Mouse (Mus musculus): ENCODE data around the gene 2310034G01Rik. TPM values are rescaled to one million over a fixed set of nuclear protein-coding genes. Genes with fewer than 3 reads are reported as not detected.

2310034G01Rik gene
- polyA plus RNA-seq (2014; fragmentation: Nextera tagmentation; extraction: Ambion mirVana), result 1.7 TPM in 2 replicates

DNA sequence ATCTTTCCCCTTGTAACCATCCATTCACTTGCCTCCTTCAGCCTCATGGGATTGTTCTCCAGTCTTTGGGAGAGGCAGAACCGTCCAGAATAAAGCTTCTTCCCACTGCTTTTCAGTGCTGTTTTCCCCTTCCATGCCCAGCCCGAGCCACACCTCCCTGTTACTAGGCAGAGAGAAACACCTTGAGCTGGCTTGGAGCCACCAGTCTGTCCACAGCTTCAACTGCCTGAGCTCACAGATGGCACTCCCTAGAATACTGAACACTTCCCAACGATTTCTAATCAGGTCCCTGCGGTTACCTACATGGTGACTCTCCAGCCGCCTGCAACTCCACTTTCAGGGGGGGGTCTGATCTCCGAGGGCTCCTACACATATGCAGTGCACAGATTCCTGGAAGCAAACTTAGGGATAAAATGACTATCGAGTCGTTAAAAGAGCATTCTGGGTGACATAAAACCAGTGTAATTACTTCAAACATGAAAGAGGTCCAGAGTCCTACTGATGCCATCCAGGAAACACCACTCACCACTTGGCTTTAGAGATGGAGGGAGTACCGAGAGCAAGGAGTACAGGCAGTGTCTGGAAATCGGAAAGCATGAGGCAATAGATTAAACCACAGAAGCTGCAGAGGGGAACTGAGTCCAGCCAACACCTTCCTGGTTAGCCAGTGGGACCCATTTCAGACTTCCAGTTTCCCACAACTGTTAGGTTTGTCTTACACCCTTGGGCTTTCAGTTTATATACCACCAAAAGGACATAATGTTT lies at the start of gene 2310034G01Rik:
Gene 2310034G01Rik (minus strand): TSS at position 135 of the 765 bp plus-strand sequence.
- peak within 1 kb of the TSS; percentile 67 for H3K9ac ChIP-seq (ENCODE audit: low read depth, low read length)
- no peak for ATAC-seq (ENCODE audit: low FRiP score)
- no peaks in the 10 kb centered on the region for H3K36me3 ChIP-seq (ENCODE audit: control insufficient read depth, insufficient read depth, low read length)
- H3K9me3 ChIP-seq (ENCODE audit: control insufficient read depth, low read length), result no peaks in the 10 kb centered on the region
- no peaks in the 10 kb centered on the region for H3K4me1 ChIP-seq (replicated peaks; ENCODE audit: control insufficient read depth, insufficient read depth, low read length)
- H3K27me3 ChIP-seq (ENCODE audit: control insufficient read depth, insufficient read depth, low read length), result peaks cover 12% of the 10 kb centered on the region
- H3K4me2 ChIP-seq (replicated peaks; ENCODE audit: low read depth, low read length), result peak within 1 kb of the TSS; percentile 96
- H3K27ac ChIP-seq (ENCODE audit: low read depth, low read length), result peak within 1 kb of the TSS; percentile 72
- DNase-seq (ENCODE audit: low spot score), result no peak
- WGBS, result 73% methylated on average over 10 of the region's 10 CpGs
- peak within 1 kb of the TSS; percentile 50 for H3K4me3 ChIP-seq (ENCODE audit: low read depth, low read length)

- no peak overlapping the region for H3K9ac ChIP-seq (ENCODE audit: low read depth, low read length)
- H3K27ac ChIP-seq (ENCODE audit: low read depth, low read length), result no peak overlapping the region
- no peak overlapping the region for H3K4me2 ChIP-seq (replicated peaks; ENCODE audit: low read depth, low read length)
- H3K27me3 ChIP-seq (ENCODE audit: control insufficient read depth, insufficient read depth, low read length), result no peaks in the 10 kb centered on the region
- ATAC-seq (ENCODE audit: low FRiP score) (no peak), DNase-seq (ENCODE audit: low spot score) (no peak)
- no peak overlapping the region for H3K4me3 ChIP-seq (ENCODE audit: low read depth, low read length)
- 87% methylated on average over 7 of the region's 7 CpGs for WGBS
- H3K9me3 ChIP-seq (ENCODE audit: control insufficient read depth, low read length), result no peaks in the 10 kb centered on the region
- H3K4me1 ChIP-seq (replicated peaks; ENCODE audit: control insufficient read depth, insufficient read depth, low read length), result peaks cover 10% of the 10 kb centered on the region
- peaks cover 6% of the 10 kb centered on the region; the same call in 1 of the 2 replicates for H3K36me3 ChIP-seq (ENCODE audit: control insufficient read depth, insufficient read depth, low read length)
Observed at GRCm38 (mm10) chr19:46399886-46400285, 49.8 kb upstream of the 2310034G01Rik start.

DNA sequence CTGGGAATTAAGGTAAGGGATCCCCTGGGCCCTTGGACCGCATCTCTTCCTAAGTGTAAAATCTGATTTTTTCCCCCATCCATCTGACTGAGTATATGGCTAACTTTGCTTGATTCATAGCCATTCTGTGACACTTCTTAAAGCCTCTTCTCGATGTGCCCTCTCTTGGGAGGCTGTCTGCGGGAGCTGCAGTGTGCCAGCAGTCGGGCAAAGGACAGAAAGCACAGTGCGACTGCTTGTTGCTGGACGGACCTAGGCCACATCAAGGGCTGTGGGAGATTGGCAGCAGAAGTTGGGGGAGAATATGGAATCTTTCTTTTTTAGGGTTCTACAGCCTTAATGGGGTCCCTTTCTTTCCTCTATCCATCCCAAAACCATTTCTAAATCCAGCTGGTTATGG lies 49.3 kb upstream of the 2310034G01Rik start:
- no peak for DNase-seq (ENCODE audit: low spot score)
- 87% methylated on average over 6 of the region's 6 CpGs for WGBS
- Histone ChIP-seq H3K9ac (ENCODE audit: low read depth, low read length) (no peak overlapping the region), H3K9me3 (ENCODE audit: control insufficient read depth, low read length) (no peaks in the 10 kb centered on the region), H3K4me2 (replicated peaks; ENCODE audit: low read depth, low read length) (no peak overlapping the region), H3K4me3 (ENCODE audit: low read depth, low read length) (no peak overlapping the region), H3K4me1 (replicated peaks; ENCODE audit: control insufficient read depth, insufficient read depth, low read length) (peaks cover 11% of the 10 kb centered on the region), H3K27ac (ENCODE audit: low read depth, low read length) (no peak overlapping the region), H3K36me3 (ENCODE audit: control insufficient read depth, insufficient read depth, low read length) (peaks cover 4% of the 10 kb centered on the region; the same call in 1 of the 2 replicates), H3K27me3 (ENCODE audit: control insufficient read depth, insufficient read depth, low read length) (no peaks in the 10 kb centered on the region)
- ATAC-seq (ENCODE audit: low FRiP score), result no peak

GRCm38 (mm10) chr19:46398401-46398800 lies 48.3 kb upstream of the 2310034G01Rik start:
- peak overlapping the region; percentile 80; the same call in 1 of the 2 replicates for H3K9ac ChIP-seq (ENCODE audit: low read depth, low read length)
- WGBS, result 43% methylated on average over 3 of the region's 3 CpGs
- H3K27ac ChIP-seq (ENCODE audit: low read depth, low read length), result no peak overlapping the region
- H3K4me2 ChIP-seq (replicated peaks; ENCODE audit: low read depth, low read length), result peak overlapping the region; percentile 79
- ATAC-seq (ENCODE audit: low FRiP score) (no peak), DNase-seq (ENCODE audit: low spot score) (no peak)
- no peaks in the 10 kb centered on the region for H3K27me3 ChIP-seq (ENCODE audit: control insufficient read depth, insufficient read depth, low read length)
- H3K4me3 ChIP-seq (ENCODE audit: low read depth, low read length), result peak overlapping the region; percentile 81
- H3K9me3 ChIP-seq (ENCODE audit: control insufficient read depth, low read length), result no peaks in the 10 kb centered on the region
- H3K36me3 ChIP-seq (ENCODE audit: control insufficient read depth, insufficient read depth, low read length), result 0 out of 2 replicates have a peak, but pooled peaks cover 3% of the 10 kb centered on the region
- peaks cover 16% of the 10 kb centered on the region for H3K4me1 ChIP-seq (replicated peaks; ENCODE audit: control insufficient read depth, insufficient read depth, low read length)

- Histone ChIP-seq H3K36me3 (ENCODE audit: control insufficient read depth, insufficient read depth, low read length) (0 out of 2 replicates have a peak, but pooled peaks cover 3% of the 10 kb centered on the region), H3K27ac (ENCODE audit: low read depth, low read length) (peak overlapping the region; percentile 83), H3K4me1 (replicated peaks; ENCODE audit: control insufficient read depth, insufficient read depth, low read length) (peaks cover 16% of the 10 kb centered on the region), H3K9me3 (ENCODE audit: control insufficient read depth, low read length) (no peaks in the 10 kb centered on the region), H3K9ac (ENCODE audit: low read depth, low read length) (peak overlapping the region; percentile 80), H3K4me2 (replicated peaks; ENCODE audit: low read depth, low read length) (peak overlapping the region; percentile 79), H3K27me3 (ENCODE audit: control insufficient read depth, insufficient read depth, low read length) (no peaks in the 10 kb centered on the region), H3K4me3 (ENCODE audit: low read depth, low read length) (peak overlapping the region; percentile 81)
- WGBS, result 3% methylated on average over 19 of the region's 19 CpGs
- DNase-seq (ENCODE audit: low spot score), result no peak
- ATAC-seq (ENCODE audit: low FRiP score), result no peak
Observed at GRCm38 (mm10) chr19:46397436-46398001, 47.4 kb upstream of the 2310034G01Rik start.

GRCm38 (mm10) chr19:46396686-46397435 lies 46.8 kb upstream of the 2310034G01Rik start, which contains the start of gene Sufu:
Gene Sufu (plus strand): TSS chr19:46396896.
- Histone ChIP-seq H3K27me3 (ENCODE audit: control insufficient read depth, insufficient read depth, low read length) (no peaks in the 10 kb centered on the region), H3K9me3 (ENCODE audit: control insufficient read depth, low read length) (no peaks in the 10 kb centered on the region), H3K4me2 (replicated peaks; ENCODE audit: low read depth, low read length) (peak within 1 kb of the TSS; percentile 79), H3K4me3 (ENCODE audit: low read depth, low read length) (peak within 1 kb of the TSS; percentile 81), H3K27ac (ENCODE audit: low read depth, low read length) (peak within 1 kb of the TSS; percentile 83), H3K9ac (ENCODE audit: low read depth, low read length) (peak within 1 kb of the TSS; percentile 88), H3K36me3 (ENCODE audit: control insufficient read depth, insufficient read depth, low read length) (0 out of 2 replicates have a peak, but pooled peaks cover 3% of the 10 kb centered on the region), H3K4me1 (replicated peaks; ENCODE audit: control insufficient read depth, insufficient read depth, low read length) (peaks cover 16% of the 10 kb centered on the region)
- under 1% methylated on average over 53 of the region's 57 CpGs for whole genome bisulfite sequencing
- peak; percentile 91 for ATAC-seq (ENCODE audit: low FRiP score)
- DNase-seq (ENCODE audit: low spot score), result peak; percentile 99

GRCm38 (mm10) chr19:46396109-46396508 lies 46.0 kb upstream of the 2310034G01Rik start:
- peaks cover 16% of the 10 kb centered on the region for H3K4me1 ChIP-seq (replicated peaks; ENCODE audit: control insufficient read depth, insufficient read depth, low read length)
- no peak overlapping the region for H3K27ac ChIP-seq (ENCODE audit: low read depth, low read length)
- H3K27me3 ChIP-seq (ENCODE audit: control insufficient read depth, insufficient read depth, low read length), result no peaks in the 10 kb centered on the region
- peak overlapping the region; percentile 47 for H3K4me2 ChIP-seq (replicated peaks; ENCODE audit: low read depth, low read length)
- WGBS, result 17% methylated on average over 8 of the region's 8 CpGs
- H3K9me3 ChIP-seq (ENCODE audit: control insufficient read depth, low read length), result no peaks in the 10 kb centered on the region
- DNase-seq (ENCODE audit: low spot score) (no peak), ATAC-seq (ENCODE audit: low FRiP score) (no peak)
- H3K36me3 ChIP-seq (ENCODE audit: control insufficient read depth, insufficient read depth, low read length), result 0 out of 2 replicates have a peak, but pooled peaks cover under 1% of the 10 kb centered on the region
- peak overlapping the region; percentile 77 for H3K4me3 ChIP-seq (ENCODE audit: low read depth, low read length)
- 0 out of 2 replicates have a peak overlapping the region, but pooled peaks have one; percentile 88 for H3K9ac ChIP-seq (ENCODE audit: low read depth, low read length)
